Mouse (Mus musculus) naive thymus-derived CD4-positive, alpha-beta T cell, adult 2 months (primary cell): ENCODE measurements around the gene Wnt7b.

Experiments used
- DNase-seq: peaks from one replicate; pipeline ENCODE4 v3.0.0-alpha.2; 2011; ENCODE audit warnings: low read depth

Gene Wnt7b

DNA sequence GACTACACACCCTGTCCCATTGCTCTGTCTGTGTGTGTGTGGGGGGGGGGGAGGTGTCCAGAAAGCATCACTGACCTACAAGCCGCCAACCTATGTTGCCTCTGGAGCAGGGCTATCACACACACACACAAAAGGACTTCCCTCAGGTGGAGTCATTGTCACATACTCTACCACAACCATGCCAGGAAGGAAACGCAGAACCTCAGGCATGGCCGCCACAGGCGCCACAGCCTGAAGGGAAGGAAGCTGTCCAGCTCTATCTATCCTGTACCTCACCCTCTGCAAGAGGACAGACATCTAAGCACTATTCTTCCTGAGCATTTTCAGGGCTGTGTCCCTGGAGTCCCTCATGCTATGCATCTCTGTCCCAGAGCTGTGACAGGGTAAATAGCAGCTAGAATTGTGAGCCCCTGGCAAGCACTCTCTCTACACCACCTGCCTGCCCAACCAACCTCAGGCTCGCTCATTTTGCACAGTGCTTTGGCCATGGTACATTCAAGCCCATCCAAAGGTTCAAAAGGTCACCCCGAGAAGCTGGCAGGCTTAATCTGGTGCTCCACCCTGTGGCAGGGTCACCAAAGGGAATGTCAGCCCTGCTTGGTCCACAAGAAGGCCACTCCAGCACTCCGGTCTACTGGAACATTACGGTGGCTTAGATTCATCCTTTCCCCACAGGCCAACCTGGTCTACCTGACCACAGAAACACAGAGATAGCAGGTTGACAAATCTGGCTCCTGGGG is 12.1 kb downstream of the Wnt7b start:
- DNase-seq = no peak

GRCm38 (mm10) chr15:85569167-85569797 is 13.0 kb downstream of the Wnt7b start:
- no peak for DNase-seq

GRCm38 (mm10) chr15:85568402-85568801 is 13.9 kb downstream of the Wnt7b start:
- no peak for DNase-seq

GRCm38 (mm10) chr15:85564966-85565365 is 17.3 kb downstream of the Wnt7b start:
- DNase-seq = no peak

DNA sequence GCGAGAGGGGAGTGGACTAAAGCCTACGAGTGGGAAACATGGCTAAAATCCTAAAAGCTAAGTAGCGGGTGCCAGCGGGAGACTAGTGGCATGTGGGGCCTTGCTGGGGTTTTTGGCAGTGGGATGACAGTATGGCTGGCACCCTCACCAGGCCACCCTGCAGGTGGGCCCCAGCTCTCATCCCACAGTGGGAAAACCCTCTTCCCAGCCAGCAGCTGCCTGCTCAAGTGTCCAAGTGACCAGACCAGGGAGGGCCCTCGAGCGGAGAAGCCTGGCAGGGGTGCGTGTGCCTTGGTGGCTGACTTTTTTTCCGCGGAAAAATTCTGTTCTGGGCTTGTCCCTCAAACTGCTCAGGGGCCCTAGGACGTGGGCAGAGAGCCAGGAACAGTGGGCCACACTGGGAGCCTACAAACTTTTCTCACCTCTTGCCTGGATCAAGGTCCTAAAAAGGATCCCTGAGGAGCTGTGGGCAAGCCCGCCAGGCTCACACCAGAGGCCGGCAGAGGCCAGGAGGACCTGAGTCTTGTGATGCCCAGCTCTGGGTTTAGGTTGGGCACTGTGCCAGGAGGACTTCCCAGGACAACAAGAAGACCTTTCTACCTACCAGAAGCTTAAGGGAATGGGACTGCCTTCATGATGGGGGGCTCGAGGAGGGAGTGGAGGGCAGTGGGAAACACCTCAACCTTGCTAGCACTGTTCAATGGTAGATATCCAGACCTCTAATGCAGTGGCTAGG is 18.1 kb downstream of the Wnt7b start:
- DNase-seq = no peak

DNA sequence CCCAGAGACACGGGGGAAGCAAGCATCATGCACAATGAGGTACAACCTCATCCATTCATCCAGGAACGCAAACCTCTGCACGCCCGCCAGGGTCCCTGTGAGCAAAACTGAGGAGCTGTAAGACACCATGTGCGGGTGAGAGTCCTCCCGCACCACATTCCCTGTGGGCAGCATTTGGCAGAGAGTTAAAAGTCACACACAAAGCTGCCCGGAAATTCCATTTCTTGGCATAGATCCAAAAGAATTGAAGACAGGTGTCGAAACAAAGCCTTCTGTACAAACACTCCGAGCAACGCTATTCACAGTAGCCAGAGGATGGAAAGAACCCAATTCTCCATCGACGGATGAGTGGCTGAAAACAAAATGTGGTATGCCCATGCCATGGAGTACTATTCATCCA is 20.3 kb downstream of the Wnt7b start:
- DNase-seq = no peak

DNA sequence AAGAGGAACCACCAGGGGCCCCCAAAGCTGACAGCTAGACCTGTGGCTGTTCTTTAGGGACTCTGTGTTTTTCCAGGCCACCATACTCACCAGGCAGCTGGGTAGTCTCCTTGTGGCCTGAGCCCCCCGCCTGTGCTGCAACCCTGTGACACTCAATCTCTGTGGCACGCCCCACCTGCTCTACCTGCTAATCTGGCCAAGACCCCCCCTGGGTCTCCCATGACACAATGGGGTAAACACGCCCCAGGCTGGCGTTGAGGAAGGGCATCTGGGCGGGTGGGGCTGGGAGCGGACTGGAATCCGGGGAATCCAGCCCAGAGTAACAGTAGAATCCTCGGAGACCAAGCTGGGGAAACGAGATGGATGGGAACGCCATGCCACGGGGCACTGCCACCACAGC is 21.4 kb downstream of the Wnt7b start:
- no peak for DNase-seq

DNA sequence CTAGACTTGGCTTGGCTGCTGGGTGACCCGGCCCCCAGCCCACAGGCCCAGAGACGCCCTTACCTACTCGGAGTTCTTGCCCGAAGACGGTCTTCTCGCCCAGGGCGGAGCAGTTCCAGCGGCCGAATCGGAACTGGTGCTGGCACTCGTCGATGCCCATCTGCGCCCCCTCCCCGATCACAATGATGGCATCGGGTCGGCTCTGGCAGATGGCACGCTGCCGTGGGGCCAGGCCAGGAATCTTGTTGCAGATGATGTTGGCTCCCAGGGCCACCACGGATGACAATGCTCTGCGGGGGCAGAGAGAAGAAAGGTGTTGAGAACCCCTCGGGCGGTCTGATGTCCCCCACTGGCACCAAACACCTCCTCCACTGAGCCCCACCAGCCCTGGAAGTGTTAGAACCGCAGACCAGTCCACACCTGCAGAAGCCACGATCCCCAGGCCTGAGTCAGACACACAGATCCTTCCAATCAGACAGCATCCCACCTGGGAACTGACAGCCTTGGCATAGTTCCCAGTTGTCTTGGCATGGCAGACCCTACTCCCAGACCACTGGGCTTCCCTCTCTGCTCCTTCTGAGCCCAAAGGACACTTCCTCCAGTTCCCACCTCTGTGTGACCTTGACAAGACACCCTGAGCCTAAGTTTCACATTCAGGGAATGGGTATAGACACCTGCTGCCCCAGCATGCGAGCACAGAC is 23.3 kb downstream of the Wnt7b start:
- DNase-seq = no peak

DNA sequence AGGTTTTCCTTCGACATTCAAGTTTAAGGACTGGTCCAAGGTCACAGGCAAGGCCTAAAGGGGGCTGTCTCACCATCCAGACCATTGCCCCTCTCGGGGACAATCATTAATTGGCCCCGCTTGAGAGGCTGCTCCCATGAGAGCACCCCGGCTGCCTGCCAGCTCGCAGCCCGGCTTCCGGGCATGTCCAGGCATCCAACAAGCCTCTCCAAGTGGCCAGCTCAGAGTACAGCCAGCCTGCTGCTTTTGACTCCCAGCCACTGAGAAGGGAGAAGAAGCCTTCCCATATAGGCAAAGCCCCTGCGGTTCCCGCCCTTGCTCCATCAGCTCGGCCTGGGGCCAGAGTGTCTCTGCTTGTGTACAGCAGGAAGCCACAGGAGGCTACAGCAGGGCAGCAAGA is 26.5 kb downstream of the Wnt7b start:
- DNase-seq = no peak

GRCm38 (mm10) chr15:85553421-85553820 is 28.9 kb downstream of the Wnt7b start:
- no peak for DNase-seq

DNA sequence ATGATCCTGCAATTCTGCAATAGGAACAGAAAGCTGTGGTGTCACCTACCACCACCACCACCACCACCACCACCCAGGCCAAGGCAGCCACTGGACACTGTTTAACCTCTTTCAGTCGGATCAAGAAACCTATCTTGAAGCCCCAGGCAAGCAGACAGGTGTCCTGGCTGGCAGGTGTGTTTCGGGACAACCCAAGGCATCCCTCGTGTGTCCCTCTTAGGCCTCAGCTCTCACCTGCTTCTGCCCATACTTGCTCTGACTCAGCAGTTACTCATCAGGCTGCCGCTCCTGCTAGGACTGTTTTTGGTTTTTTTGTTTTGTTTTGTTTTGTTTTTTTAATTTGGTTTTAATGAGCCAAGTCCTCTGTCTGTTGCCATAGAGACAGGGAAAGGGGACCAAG is 35.8 kb downstream of the Wnt7b start:
- no peak for DNase-seq

- DNase-seq = no peak
These were observed 36.9 kb downstream of the Wnt7b start for GRCm38 (mm10) chr15:85545369-85545768.

- no peak for DNase-seq
These were observed 44.1 kb downstream of the Wnt7b start for GRCm38 (mm10) chr15:85538170-85538569.

DNA sequence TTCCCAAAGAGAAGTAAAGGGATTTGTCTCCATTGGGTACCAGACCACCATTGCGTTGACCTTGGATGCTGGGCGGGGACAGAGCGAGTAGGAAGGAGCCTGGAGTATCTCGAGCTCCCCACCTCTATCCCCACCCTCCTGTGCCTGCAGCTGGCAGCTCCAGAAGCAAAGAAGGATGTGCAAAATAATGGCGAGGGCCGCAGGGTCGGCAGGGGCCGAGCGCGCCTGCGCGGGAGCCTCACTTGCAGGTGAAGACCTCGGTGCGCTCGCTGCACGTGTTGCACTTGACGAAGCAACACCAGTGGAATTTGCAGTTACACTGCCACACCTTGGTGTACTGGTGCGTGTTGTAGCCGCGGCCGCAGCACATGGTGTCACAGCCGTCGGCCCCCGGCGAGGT is 45.1 kb downstream of the Wnt7b start:
- DNase-seq = no peak

GRCm38 (mm10) chr15:85534646-85535045 is 47.6 kb downstream of the Wnt7b start:
- no peak for DNase-seq

GRCm38 (mm10) chr15:85534215-85534614 is 48.1 kb downstream of the Wnt7b start:
- DNase-seq = no peak

DNA sequence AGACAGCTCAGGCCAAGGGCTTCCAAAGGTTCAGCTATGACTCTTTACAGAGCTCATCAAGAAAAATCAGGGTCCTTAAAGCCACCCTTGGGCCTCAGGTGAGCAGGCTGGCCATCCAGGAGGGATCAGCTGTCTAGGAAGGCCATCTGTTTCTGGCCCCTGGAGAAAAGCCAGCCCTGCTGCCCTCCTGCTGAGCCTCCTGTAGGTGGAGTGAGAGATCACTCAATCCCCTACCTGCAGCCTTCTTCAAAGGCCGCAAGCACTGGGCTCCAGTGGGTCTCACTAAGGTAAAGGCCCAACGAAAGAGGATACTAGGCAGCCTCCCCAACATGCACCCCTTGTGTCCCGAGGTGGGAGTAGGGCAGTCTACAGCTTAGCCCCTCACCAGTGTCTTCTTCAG is 50.2 kb downstream of the Wnt7b start:
- no peak for DNase-seq

DNA sequence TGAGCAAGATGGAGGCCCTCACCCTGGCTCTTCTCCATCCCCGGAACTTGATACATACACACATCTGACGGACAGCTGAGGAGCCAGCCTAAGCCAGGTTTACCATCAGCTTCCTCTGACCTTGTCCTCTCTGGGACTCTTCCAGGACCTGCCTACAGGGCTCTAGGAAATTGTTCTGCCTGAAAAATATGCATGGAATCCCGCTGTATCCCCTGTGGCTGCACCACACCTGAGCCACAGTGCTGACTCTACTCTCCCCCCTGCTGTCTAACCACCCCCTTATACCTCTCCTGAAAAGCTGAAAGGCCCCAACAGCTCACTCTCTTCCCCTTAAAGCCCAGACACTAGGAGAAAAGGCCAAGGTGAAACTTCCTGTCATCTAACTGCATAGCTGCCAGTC is 52.4 kb downstream of the Wnt7b start:
- no peak for DNase-seq

GRCm38 (mm10) chr15:85524404-85524950 is 57.8 kb downstream of the Wnt7b start:
- DNase-seq = no peak

GRCm38 (mm10) chr15:85523173-85523991 is 58.9 kb downstream of the Wnt7b start:
- no peak for DNase-seq

DNA sequence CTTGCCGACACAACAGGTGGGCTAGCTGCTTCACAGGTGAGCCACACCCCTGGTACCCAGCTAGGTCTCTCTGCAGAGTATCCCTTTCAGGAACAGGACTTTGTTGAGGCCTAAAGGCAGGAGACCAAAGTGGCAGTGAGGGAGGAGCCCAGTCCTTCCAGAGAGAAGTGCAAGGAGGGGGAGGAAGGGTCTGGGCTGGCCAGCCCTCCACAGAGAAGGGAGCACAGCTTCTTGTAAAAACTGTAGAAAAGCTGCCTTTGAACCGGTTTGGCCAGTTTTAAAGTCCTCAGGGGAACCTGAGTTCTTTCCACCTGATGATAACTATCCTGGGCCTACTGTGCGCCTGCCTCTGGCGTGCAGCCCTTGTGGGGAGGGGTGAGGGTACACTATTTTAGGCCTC is 62.8 kb downstream of the Wnt7b start:
- DNase-seq = no peak
